ENCODE assay signal across 8 mouse cellular contexts in genomic region chr10:25296286-25296656, GRCm38 (mm10). TPM values are rescaled to one million over a fixed set of nuclear protein-coding genes. Genes with fewer than 3 reads are reported as not detected.
DNase-seq lines count a peak whose midpoint lies in the region; ATAC-seq and TF ChIP-seq lines count a peak whose summit lies in the region.

No protein-coding gene starts in this region.

- peak overlapping the region; percentile 71 for H3K4me3 ChIP-seq in kidney, embryonic 16.5 days (ENCODE audit: low read length)
- H3K4me3 ChIP-seq in cortical plate, adult 2 months (ENCODE audit: insufficient read depth, low read length) = peak overlapping the region; percentile 47
- H3K4me3 ChIP-seq in hindbrain, embryonic 15.5 days = peak overlapping the region; percentile 72
- H3K4me3 ChIP-seq in midbrain, postnatal 0 days (ENCODE audit: low read depth, low read length) = peak overlapping the region; percentile 68

- ATAC-seq in kidney, embryonic 16.5 days (ENCODE audit: low FRiP score, low TSS enrichment) = no peak
- no peak; the same call in 1 of the 2 replicates for ATAC-seq in hindbrain, embryonic 15.5 days (ENCODE audit: low FRiP score, low read depth)
- no peak for ATAC-seq in midbrain, postnatal 0 days (ENCODE audit: low FRiP score)

- peak overlapping the region; percentile 91 for H3K9ac ChIP-seq in kidney, embryonic 16.5 days (replicated peaks; ENCODE audit: low read length)
- H3K9ac ChIP-seq in hindbrain, embryonic 15.5 days = peak overlapping the region; percentile 73
- peak overlapping the region; percentile 85 for H3K9ac ChIP-seq in midbrain, postnatal 0 days (replicated peaks; ENCODE audit: low read length, poor library complexity, severe bottlenecking)

- H3K27ac ChIP-seq in kidney, embryonic 16.5 days (ENCODE audit: low read length) = peak overlapping the region; percentile 94
- peak overlapping the region; percentile 44; the same call in 1 of the 2 replicates for H3K27ac ChIP-seq in cortical plate, adult 2 months (ENCODE audit: insufficient read depth, low read length)
- H3K27ac ChIP-seq in hindbrain, embryonic 15.5 days (replicated peaks) = peak overlapping the region; percentile 89
- H3K27ac ChIP-seq in midbrain, postnatal 0 days (ENCODE audit: low read depth, low read length) = peak overlapping the region; percentile 79

- intact Hi-C loops in left cerebral cortex, postnatal 36 days (cut with DNase I) = loop anchor here (5.0 kb wide), 1 partner anchor 136 kb away; no protein-coding TSS in a partner anchor

- H3K9me3 ChIP-seq in kidney, embryonic 16.5 days (ENCODE audit: low read length) = no peaks in the 10 kb centered on the region
- H3K9me3 ChIP-seq in hindbrain, embryonic 15.5 days = no peaks in the 10 kb centered on the region
- H3K9me3 ChIP-seq in midbrain, postnatal 0 days (ENCODE audit: low read length) = no peaks in the 10 kb centered on the region

- TF ChIP-seq POLR2A in cortical plate, adult 2 months (IDR thresholded peaks at IDR 0.05; ENCODE audit: extremely low read depth, insufficient read depth, low read length) = no peak

- H3K4me1 ChIP-seq in kidney, embryonic 16.5 days (ENCODE audit: insufficient read depth, low read length) = peaks cover 18% of the 10 kb centered on the region
- no peaks in the 10 kb centered on the region for H3K4me1 ChIP-seq in cortical plate, adult 2 months (ENCODE audit: control insufficient read depth, insufficient read depth, low read length)
- peaks cover 14% of the 10 kb centered on the region for H3K4me1 ChIP-seq in hindbrain, embryonic 15.5 days (replicated peaks)
- H3K4me1 ChIP-seq in midbrain, postnatal 0 days (ENCODE audit: insufficient read depth, low read length) = peaks cover 9% of the 10 kb centered on the region; the same call in 1 of the 2 replicates

- no peak for TF ChIP-seq CTCF in cortical plate, adult 2 months (IDR thresholded peaks at IDR 0.05; ENCODE audit: extremely low read depth, insufficient read depth, low read length)
- no peak for TF ChIP-seq CTCF in midbrain, postnatal 0 days (IDR thresholded peaks at IDR 0.05)

- WGBS in kidney, embryonic 16.5 days = 37% methylated on average over 8 of the region's 8 CpGs
- 45% methylated on average over 8 of the region's 8 CpGs for WGBS in hindbrain, embryonic 15.5 days
- 44% methylated on average over 8 of the region's 8 CpGs for WGBS in midbrain, postnatal 0 days

- H3K27me3 ChIP-seq in kidney, embryonic 16.5 days (ENCODE audit: insufficient read depth, low read length) = no peaks in the 10 kb centered on the region
- H3K27me3 ChIP-seq in hindbrain, embryonic 15.5 days = no peaks in the 10 kb centered on the region
- H3K27me3 ChIP-seq in midbrain, postnatal 0 days (ENCODE audit: insufficient read depth, low read length) = no peaks in the 10 kb centered on the region

- H3K36me3 ChIP-seq in kidney, embryonic 16.5 days (ENCODE audit: insufficient read depth, low read length) = no peaks in the 10 kb centered on the region
- H3K36me3 ChIP-seq in hindbrain, embryonic 15.5 days = no peaks in the 10 kb centered on the region
- no peaks in the 10 kb centered on the region for H3K36me3 ChIP-seq in midbrain, postnatal 0 days (ENCODE audit: insufficient read depth, low read length)

- no peak for DNase-seq in kidney, adult 8-10 months
- DNase-seq in midbrain, postnatal 0 days (ENCODE audit: low spot score) = no peak
- DNase-seq in left cerebral cortex, postnatal 36 days (ENCODE audit: low spot score in 2 of 2) = no peak
- DNase-seq in thymus, postnatal 14 days = no peak
- no peak for DNase-seq in layer of hippocampus, adult 8-10 months (ENCODE audit: low spot score in 2 of 2)

- H3K4me2 ChIP-seq in kidney, embryonic 16.5 days (replicated peaks; ENCODE audit: low read depth, low read length) = peak overlapping the region; percentile 70
- H3K4me2 ChIP-seq in hindbrain, embryonic 15.5 days = peak overlapping the region; percentile 78
- peak overlapping the region; percentile 75 for H3K4me2 ChIP-seq in midbrain, postnatal 0 days (ENCODE audit: low read depth, low read length, poor library complexity, severe bottlenecking)

RNA-seq across cellular contexts. Expression of gene Akap7, which starts 11.4 kb away (rescaled TPM):
- 12.6 and 18.9 TPM in 2 replicates for polyA plus RNA-seq in kidney, embryonic 16.5 days (2015; fragmentation: Nextera tagmentation; extraction: Ambion mirVana)
- 64.9 and 70.5 TPM in 2 replicates for polyA plus RNA-seq in cortical plate, adult 2 months (2012; rRNA removed)
- polyA plus RNA-seq in hindbrain, embryonic 15.5 days (2015; fragmentation: Nextera tagmentation; extraction: Ambion mirVana) = 51.6 and 57.7 TPM in 2 replicates
- total RNA-seq in midbrain, postnatal 0 days (2014; rRNA removed) = 81.3 and 95.7 TPM in 2 replicates
- polyA plus RNA-seq in midbrain, postnatal 0 days (2015; fragmentation: Nextera tagmentation; extraction: Ambion mirVana) = 70.5 and 73.2 TPM in 2 replicates
- total RNA-seq in left cerebral cortex, postnatal 36 days (2021) = 10 to 100 TPM; 58.5 to 65.0 TPM
- 10 to 100 TPM; 49.6 to 57.7 (median 53.5) TPM for total RNA-seq in layer of hippocampus, adult 8-10 months (2022)

Comparison
In these comparisons a context has a peak if more than half of its experiments do, and no peak if none do; other contexts are left out.
1. H3K27ac ChIP-seq: peak in every context shown above with its lines; median percentile 94 in kidney, embryonic 16.5 days; 89 in hindbrain, embryonic 15.5 days; 79 in midbrain, postnatal 0 days; 44 in cortical plate, adult 2 months.